Mouse (Mus musculus) megakaryocyte, adult 5-6 weeks (primary cell): Measurements from ENCODE around the gene Lemd2. TPM values are rescaled to one million over a fixed set of nuclear protein-coding genes. Genes with fewer than 3 reads are reported as not detected.

Experiments
- ATAC-seq: 2 replicates; pipeline ENCODE4 v1.8.0; 2016; ENCODE audit warnings: mild to moderate bottlenecking, inconsistent platforms; ENCODE audit not compliant: poor library complexity, severe bottlenecking
- total RNA-seq, 2 experiments: library from RNA; stranded (forward) in 1 of 2; stranded (reverse) in 1 of 2; fragments of 153-499, 151-499 nt in 1 of 2; fragments of 221-1000, 200-1000 nt in 1 of 2; gene quantifications; 2 replicates each; pipeline versions ENCODE4 v1.2.3 to v1.2.4; 2015 to 2017

Lemd2 gene
- total RNA-seq, 2 experiments from 2014 or later = 18.2 to 19.9 TPM

- peak; percentile 61 for ATAC-seq
These were observed 39.1 kb downstream of the Lemd2 start for GRCm38 (mm10) chr17:27165054-27165773.

- no peak for ATAC-seq
These were observed 43.4 kb downstream of the Lemd2 start for GRCm38 (mm10) chr17:27160905-27161304.

DNA sequence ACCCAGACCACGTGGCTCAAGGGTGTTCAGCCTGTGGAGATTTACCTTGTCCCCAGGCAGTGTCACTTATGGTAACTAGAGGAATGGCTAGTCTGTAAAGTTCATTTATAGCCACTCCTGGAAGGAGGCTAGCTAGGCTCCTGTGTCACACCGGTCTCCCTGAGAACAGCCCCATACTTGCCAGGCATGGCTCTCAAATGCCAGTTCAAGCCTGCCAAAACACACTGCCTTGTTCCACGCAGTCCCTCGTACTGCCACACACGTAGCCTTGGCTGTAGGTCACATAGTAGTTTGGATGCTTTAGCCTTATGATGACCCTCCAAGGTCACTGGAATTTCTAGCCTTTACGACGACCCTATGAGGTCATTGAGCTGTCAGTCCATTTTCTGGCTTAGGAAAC, 45.1 kb downstream of the Lemd2 start:
- ATAC-seq = no peak

GRCm38 (mm10) chr17:27158439-27158838, 45.8 kb downstream of the Lemd2 start:
- ATAC-seq = no peak

- ATAC-seq = no peak
These were observed 48.5 kb downstream of the Lemd2 start for GRCm38 (mm10) chr17:27155752-27156151.

DNA sequence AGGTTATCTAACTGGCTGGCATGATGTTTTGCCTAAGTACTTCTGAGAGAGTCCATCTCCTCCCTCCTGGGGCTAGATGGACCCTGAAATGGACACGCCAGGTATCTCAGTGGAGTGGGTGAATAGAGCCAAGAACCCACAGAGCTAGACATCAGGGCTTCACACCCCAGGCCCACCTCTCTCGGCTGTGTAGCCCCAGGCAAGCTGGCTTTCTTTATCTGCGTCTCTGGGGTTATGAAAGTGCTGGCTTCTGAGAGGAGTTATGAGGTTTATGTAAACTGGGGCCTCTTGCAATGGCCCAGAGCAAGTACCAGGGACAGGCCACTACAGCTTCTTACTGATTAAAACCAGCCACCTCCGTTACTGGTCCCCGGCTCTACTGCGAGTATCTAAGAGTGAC, 49.4 kb downstream of the Lemd2 start:
- no peak for ATAC-seq

DNA sequence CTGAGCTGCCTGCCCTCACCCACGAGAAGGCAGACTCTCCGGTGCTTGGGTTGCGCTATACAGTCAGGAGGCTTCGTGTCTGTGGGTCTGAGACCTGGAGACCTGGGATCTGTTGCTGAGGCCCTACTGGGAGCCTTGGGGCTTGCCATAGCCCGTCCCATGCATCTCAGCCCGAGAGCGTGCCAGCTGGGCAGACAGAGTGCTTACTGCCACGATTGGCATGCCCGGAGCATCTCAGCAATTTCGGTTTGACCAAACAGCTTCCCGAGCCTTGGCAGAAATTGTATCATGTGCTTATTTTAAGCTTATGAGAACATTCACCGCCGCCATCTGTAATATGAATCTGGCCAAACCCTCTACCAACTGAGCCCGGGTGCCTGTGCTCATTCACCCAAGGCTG, 50.0 kb downstream of the Lemd2 start:
- no peak for ATAC-seq

GRCm38 (mm10) chr17:27153773-27154193, 50.5 kb downstream of the Lemd2 start:
- ATAC-seq = no peak

DNA sequence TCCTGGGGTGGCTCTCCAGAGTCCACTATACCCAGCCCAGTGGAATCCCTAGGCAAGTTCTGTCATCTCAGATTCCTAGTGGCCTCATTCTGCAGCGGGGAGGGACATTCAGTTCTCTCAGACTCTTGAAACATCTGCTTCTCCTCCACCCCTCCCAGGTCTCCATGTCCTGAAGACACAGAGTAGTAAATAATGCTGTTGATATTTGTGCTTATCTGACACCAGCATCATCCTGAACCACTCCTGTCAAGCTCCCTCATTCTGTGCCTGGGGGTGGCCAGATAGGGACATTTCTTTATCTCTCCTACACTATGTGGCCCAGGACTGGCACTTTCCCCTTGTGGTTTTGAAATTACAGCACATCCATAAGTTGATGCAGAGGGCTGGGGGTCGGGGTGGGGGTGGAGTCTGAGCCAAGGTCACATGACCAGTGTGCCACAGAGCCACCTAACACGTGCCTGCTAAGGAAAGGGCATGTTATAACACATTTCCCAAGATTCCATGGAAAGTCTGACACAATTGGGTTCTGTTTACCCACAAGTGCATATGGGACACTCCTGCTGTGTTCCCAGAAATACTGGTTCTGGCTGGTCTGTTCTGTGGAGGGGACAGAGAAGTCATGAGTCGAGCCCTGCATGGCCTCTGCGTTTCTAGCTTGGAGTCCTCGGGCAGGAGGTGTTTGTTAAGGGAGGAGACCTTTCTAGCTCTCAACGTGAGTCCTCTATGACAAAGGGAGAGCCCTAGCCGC, 51.1 kb downstream of the Lemd2 start:
- ATAC-seq = peak; percentile 43

DNA sequence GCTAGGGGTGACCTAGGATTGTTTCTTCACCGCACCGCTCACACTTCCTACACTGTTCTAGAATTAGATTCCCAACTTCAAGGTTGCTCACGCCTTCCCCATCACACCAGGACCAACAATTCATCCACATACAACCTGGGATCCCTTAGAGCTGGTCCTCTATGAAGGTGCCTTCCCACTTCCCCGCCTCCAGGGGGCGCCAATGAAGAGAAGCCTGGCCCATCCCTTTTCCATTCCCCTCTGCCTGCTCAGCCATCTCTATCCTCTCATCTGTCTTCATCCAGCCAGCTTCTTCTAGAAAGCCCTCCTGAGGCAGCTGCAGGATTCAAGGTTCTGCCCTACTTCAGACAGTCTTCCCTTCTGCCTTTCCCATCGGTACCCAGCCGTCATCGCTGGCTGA, 52.9 kb downstream of the Lemd2 start:
- peak; percentile 59; the same call in 1 of the 2 replicates for ATAC-seq

DNA sequence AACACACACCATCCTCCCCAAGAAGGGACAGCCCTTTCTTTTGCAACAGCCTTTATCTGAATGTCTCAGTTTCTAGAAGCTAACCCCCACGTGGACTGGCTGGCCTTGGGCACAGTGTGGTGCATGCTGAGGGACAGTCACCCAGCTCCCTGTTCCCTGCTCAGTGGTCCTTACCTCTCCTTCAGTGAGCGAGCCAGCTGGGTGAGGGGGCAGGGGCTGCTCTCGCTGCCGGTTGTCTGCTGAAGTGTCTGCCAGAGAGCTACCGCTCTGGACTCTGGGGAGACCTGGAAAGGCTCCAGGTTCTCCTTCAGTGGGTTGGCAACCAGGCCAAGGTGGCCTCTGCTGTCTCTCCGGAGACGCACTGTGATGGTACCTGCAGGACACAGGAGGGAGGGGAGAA, 53.4 kb downstream of the Lemd2 start:
- ATAC-seq = no peak

- no peak for ATAC-seq
These were observed 57.8 kb downstream of the Lemd2 start for GRCm38 (mm10) chr17:27146323-27146923.

GRCm38 (mm10) chr17:27144152-27144551, 60.1 kb downstream of the Lemd2 start:
- ATAC-seq = no peak

GRCm38 (mm10) chr17:27141971-27142450, 62.3 kb downstream of the Lemd2 start:
- ATAC-seq = no peak

DNA sequence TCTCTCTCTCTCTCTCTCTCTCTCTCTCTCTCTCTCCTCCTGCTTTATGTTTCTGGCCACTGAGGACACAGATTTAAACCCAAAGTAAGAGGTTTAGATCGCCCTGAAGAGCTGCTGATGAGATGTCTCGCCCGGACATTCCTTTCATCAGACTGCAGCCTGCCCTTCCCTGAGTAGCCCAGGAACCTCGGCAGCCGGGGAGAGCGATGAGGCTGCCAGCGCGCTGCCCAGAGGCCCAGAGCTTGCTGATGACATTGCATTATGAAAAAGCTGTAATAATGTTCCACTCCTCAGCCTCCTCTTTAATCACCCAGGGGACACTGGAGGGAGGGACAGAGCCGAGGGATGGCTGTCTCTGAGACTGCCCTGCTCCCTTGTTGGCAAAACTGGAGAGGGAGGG, 64.0 kb downstream of the Lemd2 start:
- no peak for ATAC-seq

Other genes starting within 250 kb of the Lemd2 start
- gene Zbtb9, start 231.3 kb downstream of the Lemd2 start, total RNA-seq (2015) = 4.5 and 4.7 TPM in 2 replicates
- 13.3 and 14.4 TPM in 2 replicates for gene Zbtb9, start 231.3 kb downstream of the Lemd2 start, total RNA-seq (2017)
- gene Bak1, start 175.5 kb downstream of the Lemd2 start, total RNA-seq (2015) = 115 and 120 TPM in 2 replicates
- 70.4 and 71.5 TPM in 2 replicates for gene Bak1, start 175.5 kb downstream of the Lemd2 start, total RNA-seq (2017)
- 5.9 and 6.2 TPM in 2 replicates for gene Itpr3, start 147.2 kb downstream of the Lemd2 start, total RNA-seq (2015)
- 10.9 and 12.2 TPM in 2 replicates for gene Itpr3, start 147.2 kb downstream of the Lemd2 start, total RNA-seq (2017)
- gene Uqcc2, start 70.6 kb downstream of the Lemd2 start, total RNA-seq (2015) = 92.0 and 94.4 TPM in 2 replicates
- 88.7 and 110 TPM in 2 replicates for gene Uqcc2, start 70.6 kb downstream of the Lemd2 start, total RNA-seq (2017)
- 0.91 and 1.6 TPM in 2 replicates for gene Ip6k3, start 36.7 kb downstream of the Lemd2 start, total RNA-seq (2015)
- gene Ip6k3, start 36.7 kb downstream of the Lemd2 start, total RNA-seq (2017) = 0.77 and 1.3 TPM in 2 replicates